Mouse (Mus musculus) gastrocnemius, postnatal 4 days (tissue): Measurements from ENCODE around the gene Orm3. TPM values are rescaled to one million over a fixed set of nuclear protein-coding genes. Genes with fewer than 3 reads are reported as not detected.
A peak's percentile ranks its signal among the peaks of the same experiment; 100 is the strongest.

Experiments
- DNase-seq, 2 experiments: peaks; one replicate each; pipeline ENCODE4 v3.0.0; 2021 to 2022; ENCODE audit warnings: low spot score in 2 of 2, mixed read lengths in 2 of 2
- long read RNA-seq, 2 experiments: library from polyadenylated mRNA; stranded (forward); transcript quantifications; one replicate each; pipeline ENCODE4 v2.0.0; 2021
- total RNA-seq, 2 experiments: library from RNA; stranded (reverse); gene quantifications; 2 replicates each; pipeline ENCODE4 v1.2.3; 2021

The Orm3 gene
- total RNA-seq, result not detected
- long read RNA-seq, experiment 1, result 0 reads
- long read RNA-seq, experiment 2, result 0 reads

DNA sequence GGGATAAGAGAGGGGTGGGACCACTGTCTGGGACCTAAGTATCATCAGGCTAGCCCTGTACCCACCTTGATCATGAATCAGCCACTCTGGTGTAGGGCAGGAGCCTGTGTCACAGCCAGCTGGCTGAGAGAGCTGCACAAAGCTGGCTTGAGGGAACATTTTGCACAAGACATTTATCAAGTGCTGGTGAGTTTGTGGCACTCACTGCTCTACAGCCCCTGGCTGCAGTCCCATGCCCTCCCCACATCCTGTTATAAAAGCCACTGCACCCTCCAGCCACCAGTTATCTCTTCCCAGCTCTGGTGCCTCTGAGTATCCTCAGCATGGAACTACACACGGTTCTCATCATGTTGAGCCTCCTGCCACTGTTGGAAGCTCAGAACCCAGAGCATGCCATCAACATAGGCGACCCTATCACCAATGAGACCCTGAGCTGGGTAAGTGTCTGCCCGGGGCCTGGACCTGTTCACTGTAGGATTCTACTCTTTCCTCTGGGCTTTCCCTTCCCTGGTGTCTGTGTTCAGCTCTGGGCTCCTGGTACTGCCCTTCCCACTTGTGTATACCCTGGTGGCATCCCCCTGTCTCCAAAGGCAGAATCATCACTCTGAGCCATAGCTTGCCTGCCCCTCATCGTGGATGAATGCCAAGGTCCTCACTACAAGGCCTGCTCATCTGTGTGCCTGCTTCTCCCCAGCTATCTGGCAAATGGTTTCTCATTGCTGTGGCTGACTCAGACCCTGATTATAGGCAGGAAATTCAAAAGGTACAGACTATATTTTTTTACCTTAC, at the start of gene Orm3:
Gene Orm3, plus strand, starts transcription at position 286 of the 789 bp plus-strand sequence.
- no peak for DNase-seq

GRCm38 (mm10) chr4:63307175-63308062, 48.5 kb upstream of the Orm3 start:
- DNase-seq, result peak; percentile 86 to 92

- peak in 1 of 2 experiments; percentile 34 for DNase-seq
Observed at GRCm38 (mm10) chr4:63308316-63308715, 47.6 kb upstream of the Orm3 start.

- no peak for DNase-seq
Observed at GRCm38 (mm10) chr4:63310247-63310855, 45.6 kb upstream of the Orm3 start.

GRCm38 (mm10) chr4:63311426-63311825, 44.5 kb upstream of the Orm3 start:
- no peak for DNase-seq

DNA sequence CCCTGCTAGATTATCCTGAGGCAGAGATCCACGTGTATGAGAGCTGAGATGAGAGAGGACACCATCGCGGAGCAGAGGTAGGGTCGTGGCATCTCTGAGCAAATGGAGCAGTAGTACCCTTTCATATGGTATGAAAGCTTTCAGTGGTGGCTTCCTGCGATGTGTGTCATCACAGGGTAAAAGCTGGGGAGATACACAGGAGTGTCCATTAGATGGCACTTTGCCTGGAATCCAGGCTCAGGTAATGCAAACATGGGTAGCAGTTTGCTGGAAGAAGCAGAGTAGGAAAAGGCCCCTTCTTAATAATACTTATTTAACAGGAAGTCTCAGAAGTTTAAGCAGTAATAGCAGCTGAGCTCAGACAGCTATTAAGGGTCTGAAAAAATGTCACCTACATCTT, 41.9 kb upstream of the Orm3 start:
- DNase-seq, result no peak

GRCm38 (mm10) chr4:63316076-63316746, 39.8 kb upstream of the Orm3 start:
- peak in 1 of 2 experiments; percentile 67 for DNase-seq

DNA sequence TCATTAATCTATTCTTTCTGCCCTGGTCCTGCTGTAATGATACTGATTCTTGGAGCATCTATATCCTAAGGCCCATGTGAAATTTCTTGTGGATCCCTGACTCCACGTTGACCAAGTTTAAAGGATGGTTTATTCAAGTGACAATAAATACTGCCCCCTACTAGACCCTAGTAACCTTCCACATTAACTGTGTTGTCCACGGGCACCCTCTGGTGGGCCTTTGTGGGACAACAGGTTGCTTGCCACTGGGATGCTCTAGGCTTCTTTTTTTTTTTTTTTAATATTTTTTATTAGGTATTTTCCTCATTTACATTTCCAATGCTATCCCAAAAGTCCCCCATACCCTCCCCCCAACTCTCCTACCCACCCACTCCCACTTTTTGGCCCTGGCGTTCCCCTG, 36.4 kb upstream of the Orm3 start:
- peak; percentile 65 to 76 for DNase-seq

DNA sequence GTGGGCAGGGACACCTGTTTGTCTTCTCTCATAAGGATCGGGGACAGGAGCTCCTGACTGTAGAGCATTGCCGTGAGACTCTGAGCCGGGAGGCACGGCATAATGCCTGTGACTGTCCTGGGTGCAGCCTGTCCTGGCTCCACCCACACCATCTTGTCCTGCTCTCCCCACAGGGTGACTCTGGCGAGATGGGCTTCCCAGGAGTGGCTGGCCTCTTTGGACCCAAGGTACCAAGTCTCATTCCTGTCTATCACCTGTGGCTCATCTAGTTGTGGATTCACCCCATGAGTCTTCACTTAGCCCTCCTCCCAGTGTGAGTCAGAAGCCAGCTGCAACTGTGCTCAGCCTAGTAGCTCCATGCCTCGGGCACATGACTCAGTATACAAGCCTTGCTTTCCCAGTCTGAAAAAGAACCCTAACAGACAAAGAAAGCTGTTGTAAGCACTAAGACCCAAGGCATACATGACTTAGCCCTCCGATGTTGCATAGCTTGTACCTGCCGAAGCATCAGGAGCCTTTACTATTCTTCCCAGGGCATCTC, 32.6 kb upstream of the Orm3 start:
- DNase-seq, result no peak

DNA sequence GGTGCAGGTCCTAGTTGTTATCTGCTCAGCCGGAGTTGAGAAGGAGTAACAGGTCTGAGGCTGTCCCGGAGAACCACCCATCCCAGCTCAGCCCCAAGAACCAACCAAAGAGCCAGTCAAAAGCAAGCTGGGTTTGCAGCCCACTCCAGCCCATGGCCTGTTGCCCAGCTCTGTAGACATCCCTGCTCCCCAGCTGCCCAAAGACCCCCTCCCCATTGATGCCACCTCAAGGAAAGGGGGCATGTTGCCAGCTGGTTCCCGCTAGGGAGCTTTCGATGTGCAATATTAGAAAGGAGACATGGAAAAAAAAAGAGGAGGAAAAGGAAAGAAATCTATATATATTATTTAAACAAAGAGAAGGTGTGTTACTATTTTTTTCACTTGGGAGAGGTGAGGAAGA, 22.6 kb upstream of the Orm3 start:
- DNase-seq, result no peak

GRCm38 (mm10) chr4:63338414-63339076, 17.4 kb upstream of the Orm3 start:
- no peak for DNase-seq

DNA sequence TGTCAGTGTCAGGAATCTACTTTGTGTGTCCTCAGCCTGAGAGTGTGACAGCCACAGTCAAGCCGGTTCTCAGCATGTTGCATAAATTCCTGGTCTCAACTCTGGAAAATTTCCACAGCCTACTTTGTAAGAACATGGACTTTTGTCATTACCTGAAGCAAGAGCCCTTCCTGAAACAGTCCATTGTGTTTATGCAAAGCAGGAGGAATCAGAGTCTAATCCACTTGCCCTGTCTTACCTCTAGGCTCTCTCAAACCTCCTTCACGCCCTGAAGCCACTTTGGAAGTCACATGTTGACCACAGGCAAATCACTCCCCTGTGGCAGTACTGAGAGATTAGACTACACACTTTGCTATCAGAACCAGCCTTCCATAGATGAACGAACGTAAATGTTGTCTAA, 13.5 kb upstream of the Orm3 start:
- no peak for DNase-seq

DNA sequence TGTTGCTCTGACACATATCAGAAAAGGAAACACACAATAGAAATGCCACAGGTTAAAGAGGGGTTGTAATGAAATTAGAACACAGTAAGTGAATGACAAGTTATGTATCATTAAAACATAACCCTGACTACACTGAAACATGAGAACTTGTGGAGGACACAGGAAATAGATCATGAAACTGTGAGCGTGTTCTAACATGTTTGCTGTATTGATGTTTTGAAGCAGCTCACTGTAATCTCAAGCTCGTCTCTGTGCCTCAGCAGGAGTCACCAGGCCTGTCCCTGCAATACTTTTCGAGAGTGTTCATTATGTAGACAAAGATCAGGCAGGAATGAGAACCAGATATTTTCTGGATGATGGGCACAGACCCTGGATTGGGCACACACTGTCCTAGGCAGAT, 12.4 kb upstream of the Orm3 start:
- DNase-seq, result no peak

DNA sequence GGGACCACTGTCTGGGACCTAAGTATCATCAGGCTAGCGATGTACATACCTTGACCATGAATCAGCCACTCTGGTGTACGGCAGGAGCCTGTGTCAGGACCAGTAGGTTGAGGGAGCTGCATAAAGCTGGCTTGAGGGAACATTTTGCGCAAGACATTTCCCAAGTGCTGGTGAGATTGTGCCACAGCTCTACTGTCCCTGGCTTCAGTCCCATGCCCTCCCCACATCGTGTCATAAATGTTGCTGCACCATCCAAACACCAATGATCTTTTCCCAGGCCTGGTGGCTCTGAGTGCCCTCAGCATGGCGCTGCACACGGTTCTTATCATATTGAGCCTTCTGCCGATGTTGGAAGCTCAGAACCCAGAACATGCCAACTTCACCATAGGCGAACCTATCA, 11.7 kb upstream of the Orm3 start, which contains the start of gene Orm1:
Gene Orm1, plus strand, starts transcription at position 266 of the 400 bp plus-strand sequence.
- no peak for DNase-seq

DNA sequence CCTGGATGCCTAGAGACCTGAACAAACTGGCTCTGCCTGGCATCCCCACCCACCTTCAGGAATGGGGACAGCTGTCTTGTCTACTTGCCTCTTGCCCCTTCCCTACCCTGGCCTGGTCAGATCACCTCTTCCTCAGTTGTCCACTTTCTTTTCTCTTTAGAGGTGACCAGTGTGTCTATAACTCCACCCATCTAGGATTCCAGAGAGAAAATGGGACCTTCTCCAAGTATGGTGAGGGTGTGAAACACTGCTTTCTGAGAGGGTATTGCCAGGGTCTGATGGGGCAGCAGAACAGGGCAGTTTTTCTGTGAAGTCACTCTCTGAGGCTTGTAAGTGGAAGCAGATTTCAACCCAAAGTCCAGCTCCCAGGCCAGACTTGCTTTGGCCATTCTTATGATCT, 10.7 kb upstream of the Orm3 start:
- no peak for DNase-seq

DNA sequence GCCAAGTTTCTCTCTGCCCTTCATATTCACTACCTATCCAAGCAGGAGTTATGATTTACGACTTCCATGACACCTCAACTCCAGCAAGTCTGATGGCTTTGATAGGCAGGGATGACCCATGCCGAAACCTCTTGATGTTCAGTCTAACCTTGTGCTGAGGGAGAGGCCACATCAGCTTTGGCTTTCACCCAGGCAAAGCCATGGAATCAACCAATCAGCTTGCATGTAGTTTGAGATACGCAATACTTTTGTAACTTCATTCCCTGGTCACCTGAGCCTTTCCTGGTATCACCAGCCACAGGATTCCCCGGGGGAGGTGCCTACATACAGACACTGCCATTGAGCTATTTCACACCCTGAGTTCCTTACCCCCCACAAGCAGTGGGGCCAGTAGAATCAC, 9.3 kb upstream of the Orm3 start:
- no peak for DNase-seq

DNA sequence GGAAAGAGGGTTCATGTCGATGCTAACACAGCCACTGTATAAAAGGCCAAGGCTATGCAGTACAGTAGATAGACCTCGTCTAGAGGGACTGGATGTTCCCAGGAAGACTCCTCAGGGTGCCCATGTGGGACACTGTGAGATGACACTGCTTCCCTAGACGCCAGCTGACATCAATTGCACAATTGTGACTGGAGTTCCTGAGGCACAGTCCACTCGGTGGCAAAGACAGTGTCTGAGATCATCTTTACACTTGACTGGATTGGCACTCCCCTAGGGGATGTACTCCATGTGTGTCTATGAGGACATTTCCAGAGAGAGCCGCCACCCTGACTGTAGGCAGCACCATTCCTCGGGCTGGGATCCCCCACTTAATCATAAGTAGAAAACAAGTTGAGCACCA, 7.4 kb upstream of the Orm3 start:
- DNase-seq, result no peak

DNA sequence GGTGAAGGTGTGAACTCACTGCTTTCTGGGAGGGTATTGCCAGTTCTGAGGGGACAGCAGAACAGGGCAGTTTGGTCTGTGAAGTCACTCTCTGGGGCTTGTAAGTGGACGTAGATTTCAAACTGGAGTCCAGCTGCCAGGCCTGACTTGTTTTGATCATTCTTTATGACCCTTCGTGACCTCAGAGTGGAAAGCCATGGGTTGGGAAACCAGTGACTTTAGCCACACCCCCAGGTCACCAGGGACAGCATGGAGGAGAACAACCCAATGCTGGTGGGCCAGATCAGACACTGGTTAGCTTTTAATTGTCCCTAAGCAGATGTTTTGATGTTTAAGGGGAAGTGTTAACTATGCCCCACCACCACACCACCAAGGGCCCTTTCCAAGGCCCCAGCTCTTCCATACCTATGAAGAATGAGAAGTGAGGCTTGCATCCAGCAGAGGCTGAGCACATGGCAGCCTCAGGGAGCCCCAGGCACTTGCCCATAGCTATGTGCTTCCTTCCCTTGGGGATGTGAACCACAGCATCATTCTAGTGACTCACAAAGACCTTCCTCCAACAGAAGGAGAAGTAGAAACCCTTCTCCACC, 1.1 kb downstream of the Orm3 start:
- no peak for DNase-seq

DNA sequence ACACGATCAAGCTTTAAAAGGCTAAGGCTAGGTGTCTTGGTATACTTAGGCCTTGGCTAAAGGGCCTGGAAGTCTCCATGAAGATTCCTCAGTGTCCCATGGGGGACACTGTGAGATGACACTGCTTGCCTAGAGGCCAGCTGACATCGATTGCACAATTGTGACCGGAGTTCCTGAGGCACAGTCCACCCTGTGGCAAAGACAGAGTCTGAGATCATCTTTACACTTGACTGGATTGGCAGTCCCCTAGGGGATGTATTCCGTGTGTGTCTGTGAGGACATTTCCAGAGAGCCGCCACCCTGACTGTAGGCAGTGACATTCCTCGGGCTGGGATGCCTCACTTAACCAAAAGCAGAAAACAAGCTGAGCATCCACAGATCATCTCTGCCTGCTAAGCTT, 3.9 kb downstream of the Orm3 start:
- no peak for DNase-seq

DNA sequence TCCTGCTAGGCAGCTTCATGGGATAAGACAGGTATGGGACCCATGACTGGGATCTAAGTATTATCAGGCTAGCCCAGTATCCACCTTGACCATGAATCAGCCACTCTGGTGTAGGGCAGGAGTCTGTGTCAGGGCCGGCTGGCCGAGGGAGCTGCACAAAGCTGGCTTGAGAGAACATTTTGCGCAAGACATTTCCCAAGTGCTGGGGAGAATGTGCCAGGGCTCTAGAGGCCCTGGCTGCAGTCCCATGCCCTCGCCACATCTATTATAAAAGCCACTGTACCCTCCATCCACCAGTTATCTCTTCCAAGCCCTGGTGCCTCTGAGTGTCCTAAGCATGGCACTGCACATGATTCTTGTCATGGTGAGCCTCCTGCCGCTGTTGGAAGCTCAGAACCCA, 6.2 kb downstream of the Orm3 start, which contains the start of gene Orm2:
Gene Orm2, plus strand, starts transcription at position 300 of the 400 bp plus-strand sequence.
- no peak for DNase-seq
